Mouse (Mus musculus): Measurements from ENCODE around the gene Bcl7a.

DNA sequence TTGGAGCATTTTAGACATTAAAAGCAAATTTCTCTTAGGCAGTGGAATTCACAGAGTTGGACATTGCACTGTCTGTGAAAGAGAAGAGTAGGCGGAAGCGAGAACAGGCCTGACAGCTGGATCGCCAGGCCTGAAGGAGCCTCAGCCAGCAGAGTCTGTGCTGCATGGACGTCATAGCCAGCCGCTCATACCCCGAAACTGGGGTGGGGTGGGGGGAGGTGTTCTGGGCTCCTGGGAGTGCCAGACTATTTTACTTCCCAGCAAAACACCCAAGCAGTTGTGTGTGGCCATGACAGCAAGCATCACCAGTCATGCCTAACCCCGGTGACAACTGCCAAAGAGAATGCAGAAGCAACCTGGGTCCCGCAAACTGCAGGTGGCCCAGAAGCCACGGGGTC, 16.9 kb upstream of the Bcl7a start:
- no peak for TF ChIP-seq POLR2A (IDR thresholded peaks at IDR 0.05; ENCODE audit: borderline replicate concordance, extremely low read depth, low read depth, low read length)
- TF ChIP-seq CTCF (IDR thresholded peaks at IDR 0.05; ENCODE audit: insufficient read depth, low read length): no peak

Data from lung, adult 2 months (tissue).